Mouse (Mus musculus) urinary bladder, postnatal 36 days (tissue): ENCODE data around the gene 4930407I10Rik.

ENCODE experiments used
- DNase-seq, 2 experiments: peaks; one replicate each; pipeline ENCODE4 v3.0.0; 2022; ENCODE audit warnings: low spot score in 2 of 2, mixed read lengths in 1 of 2

4930407I10Rik gene

GRCm38 (mm10) chr15:82052544-82052943, 6.4 kb upstream of the 4930407I10Rik start:
- DNase-seq: no peak

- DNase-seq: no peak
Measured at GRCm38 (mm10) chr15:82063909-82064308, 5.0 kb downstream of the 4930407I10Rik start.

- peak; percentile 52 to 56 for DNase-seq
Measured at GRCm38 (mm10) chr15:82065511-82065910, 6.6 kb downstream of the 4930407I10Rik start.

GRCm38 (mm10) chr15:82069898-82070297, 10.9 kb downstream of the 4930407I10Rik start, which contains the start of gene Mei1:
Gene Mei1 (plus strand): TSS chr15:82069996.
- DNase-seq: no peak

GRCm38 (mm10) chr15:82071816-82072469, 13.0 kb downstream of the 4930407I10Rik start:
- DNase-seq: no peak

- DNase-seq: no peak
Measured at GRCm38 (mm10) chr15:82073490-82073889, 14.5 kb downstream of the 4930407I10Rik start.

GRCm38 (mm10) chr15:82079883-82080282, 20.9 kb downstream of the 4930407I10Rik start:
- no peak for DNase-seq

GRCm38 (mm10) chr15:82081161-82081560, 22.2 kb downstream of the 4930407I10Rik start:
- DNase-seq: no peak

- DNase-seq: no peak
Measured at GRCm38 (mm10) chr15:82085606-82086005, 26.7 kb downstream of the 4930407I10Rik start.

- DNase-seq: no peak
Measured at GRCm38 (mm10) chr15:82086131-82086530, 27.2 kb downstream of the 4930407I10Rik start.

- no peak for DNase-seq
Measured at GRCm38 (mm10) chr15:82087266-82087665, 28.3 kb downstream of the 4930407I10Rik start.

GRCm38 (mm10) chr15:82091061-82091460, 32.1 kb downstream of the 4930407I10Rik start:
- DNase-seq: no peak

GRCm38 (mm10) chr15:82106953-82107555, 48.1 kb downstream of the 4930407I10Rik start:
- peak in 1 of 2 experiments; percentile 27 for DNase-seq
